Mouse (Mus musculus) right cerebral cortex, postnatal 10 days (tissue): Measurements from ENCODE around the gene Dnaja1.

ENCODE experiments used
- DNase-seq, 2 experiments: peaks; one replicate each; pipeline ENCODE4 v3.0.0; 2021; ENCODE audit warnings: low spot score in 2 of 2

The Dnaja1 gene

GRCm38 (mm10) chr4:40722011-40722666, at the start of gene Dnaja1:
Gene Dnaja1, plus strand, starts transcription at chr4:40722150.
- DNase-seq = peak; percentile 97 to 98

GRCm38 (mm10) chr4:40673526-40673925, 48.4 kb upstream of the Dnaja1 start:
- no peak for DNase-seq

DNA sequence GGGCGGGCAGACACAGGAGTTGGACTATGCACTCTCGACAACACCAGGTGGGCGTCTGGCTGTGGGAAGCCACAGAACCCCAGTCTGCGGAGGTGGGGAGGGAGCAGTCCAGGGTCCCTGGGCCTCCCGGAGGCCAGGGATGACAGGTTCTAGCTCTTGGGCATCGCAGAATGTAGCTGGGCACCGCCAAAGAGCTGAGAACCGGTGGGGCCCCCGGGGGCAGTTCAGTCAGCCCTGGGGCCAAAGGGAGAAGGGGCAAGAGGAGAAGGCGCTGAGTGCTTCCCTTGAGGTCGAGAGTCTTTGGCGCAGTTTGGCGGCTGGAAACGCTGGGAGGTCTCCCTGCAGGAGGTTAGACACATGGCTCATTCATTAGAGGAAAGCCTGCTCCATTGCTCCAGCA, 45.6 kb upstream of the Dnaja1 start:
- DNase-seq = no peak

DNA sequence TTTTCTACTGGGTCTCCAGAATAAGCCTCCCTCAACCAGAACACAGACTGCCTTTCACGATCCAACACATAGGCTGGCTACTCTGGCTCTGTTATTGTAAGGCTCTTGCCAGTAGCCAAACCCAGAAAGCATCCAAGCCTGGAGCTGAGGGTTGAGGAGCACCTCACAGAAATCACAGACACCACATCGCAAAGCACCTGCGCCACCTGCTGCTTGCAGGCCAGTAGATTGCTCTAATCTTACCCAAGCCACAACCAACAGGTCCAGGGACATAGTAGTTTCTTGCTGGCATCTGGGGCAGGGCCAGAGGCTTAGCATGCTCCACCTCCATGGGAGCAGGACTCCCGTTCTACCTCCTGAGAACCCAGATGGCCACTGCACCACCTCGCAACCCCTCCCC, 44.8 kb upstream of the Dnaja1 start:
- peak; percentile 72 for DNase-seq

GRCm38 (mm10) chr4:40680250-40680860, 41.6 kb upstream of the Dnaja1 start:
- no peak for DNase-seq

GRCm38 (mm10) chr4:40681908-40682307, 40.0 kb upstream of the Dnaja1 start:
- peak; percentile 76 to 85 for DNase-seq

GRCm38 (mm10) chr4:40682359-40682758, 39.6 kb upstream of the Dnaja1 start:
- DNase-seq = no peak

GRCm38 (mm10) chr4:40683306-40683705, 38.6 kb upstream of the Dnaja1 start:
- no peak for DNase-seq

- DNase-seq = no peak
Observed at GRCm38 (mm10) chr4:40691100-40691499, 30.9 kb upstream of the Dnaja1 start.

- DNase-seq = no peak
Observed at GRCm38 (mm10) chr4:40697059-40697458, 24.9 kb upstream of the Dnaja1 start.

- no peak for DNase-seq
Observed at GRCm38 (mm10) chr4:40700216-40700615, 21.7 kb upstream of the Dnaja1 start.

- DNase-seq = no peak
Observed at GRCm38 (mm10) chr4:40701796-40702195, 20.2 kb upstream of the Dnaja1 start.

GRCm38 (mm10) chr4:40702797-40703709, 18.9 kb upstream of the Dnaja1 start, which contains the start of gene Aptx:
Gene Aptx, minus strand, starts transcription at chr4:40703194.
- peak; percentile 97 to 98 for DNase-seq

DNA sequence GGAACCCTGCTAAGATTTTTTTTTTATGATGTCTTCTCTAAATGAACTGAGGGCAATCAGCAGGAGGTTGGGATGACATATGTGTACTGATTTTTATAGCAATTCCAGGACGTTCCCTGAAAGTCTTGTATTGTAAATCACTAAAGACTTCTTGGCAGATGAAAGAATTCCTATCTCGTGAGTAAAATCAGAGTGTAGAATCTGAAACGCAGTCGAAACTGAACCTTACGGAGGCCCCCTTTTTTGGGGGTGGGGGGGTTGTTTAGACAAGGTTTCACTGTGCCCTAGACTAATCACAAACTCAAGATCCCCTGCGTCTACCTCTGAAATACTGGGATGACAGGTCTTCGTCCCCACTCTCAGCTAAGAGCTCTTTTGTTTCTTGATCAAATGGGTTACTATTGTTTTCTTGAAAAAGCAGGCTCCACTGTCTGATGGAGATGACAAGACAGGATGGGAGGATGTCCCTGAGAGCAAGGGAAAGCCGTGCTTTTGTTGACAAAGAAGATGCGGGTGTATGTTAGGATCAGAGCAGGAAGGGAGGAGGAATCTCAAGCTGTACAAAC, 18.2 kb upstream of the Dnaja1 start:
- no peak for DNase-seq

- DNase-seq = no peak
Observed at GRCm38 (mm10) chr4:40717141-40717540, 4.8 kb upstream of the Dnaja1 start.

DNA sequence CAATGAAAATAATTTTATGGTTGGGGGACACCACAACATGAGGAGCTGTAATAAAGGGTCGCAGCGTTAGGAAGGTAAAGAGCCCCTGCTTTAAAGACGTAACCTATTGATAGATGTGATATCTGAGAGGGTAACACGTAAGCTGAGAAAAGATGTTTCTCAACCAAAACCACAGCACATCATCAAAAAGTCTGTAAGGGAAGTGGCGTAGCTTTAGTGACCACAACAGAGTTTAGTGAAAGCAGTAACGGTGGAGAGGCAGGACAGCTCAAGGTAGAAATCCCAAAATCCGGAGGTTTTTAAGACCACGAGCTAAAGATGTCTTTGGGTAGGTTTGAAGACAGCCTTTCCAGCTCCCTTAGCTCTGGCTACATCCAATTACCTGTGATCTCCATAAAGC, 1.0 kb upstream of the Dnaja1 start:
- no peak for DNase-seq

DNA sequence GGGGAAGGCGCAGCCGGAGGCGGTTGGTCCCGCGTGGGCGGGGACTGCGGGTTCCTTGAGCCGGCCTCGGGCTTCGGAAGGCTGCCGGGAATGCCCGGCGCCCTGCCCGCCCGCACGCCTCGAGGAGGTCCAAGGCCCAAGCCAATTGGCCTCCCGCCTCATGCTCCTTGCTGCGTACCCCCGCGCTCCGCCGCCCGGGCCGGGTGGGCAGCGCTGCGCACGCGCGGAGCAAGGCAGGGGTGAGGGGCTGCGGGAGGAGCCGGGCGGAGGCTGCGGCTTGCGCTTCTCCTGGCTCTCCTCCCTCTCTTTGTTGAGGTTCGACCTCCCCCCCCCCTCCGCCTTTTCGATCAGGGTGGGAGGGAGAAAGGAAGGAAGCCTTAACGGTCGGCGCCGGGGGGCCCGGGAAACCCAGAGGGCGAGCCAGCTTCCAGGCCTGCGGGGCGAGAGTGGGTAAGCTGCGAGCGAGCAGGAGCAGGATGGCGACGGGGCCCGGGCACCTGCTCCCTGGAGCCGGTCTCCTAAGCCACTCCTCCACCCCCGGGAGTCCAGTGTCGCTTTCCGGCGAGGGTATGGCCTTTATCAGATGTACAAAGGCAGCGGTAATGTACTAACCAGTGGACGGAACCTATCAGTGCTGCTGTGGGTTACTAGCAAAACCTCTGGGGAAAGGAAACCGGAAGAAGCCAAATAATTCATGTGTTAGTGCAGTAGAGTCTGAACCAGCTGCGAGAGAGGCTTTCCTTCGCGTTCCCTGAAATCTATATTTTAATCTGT, 924 bp downstream of the Dnaja1 start:
- peak; percentile 90 to 91 for DNase-seq

- no peak for DNase-seq
Observed at GRCm38 (mm10) chr4:40725141-40725540, 3.2 kb downstream of the Dnaja1 start.

DNA sequence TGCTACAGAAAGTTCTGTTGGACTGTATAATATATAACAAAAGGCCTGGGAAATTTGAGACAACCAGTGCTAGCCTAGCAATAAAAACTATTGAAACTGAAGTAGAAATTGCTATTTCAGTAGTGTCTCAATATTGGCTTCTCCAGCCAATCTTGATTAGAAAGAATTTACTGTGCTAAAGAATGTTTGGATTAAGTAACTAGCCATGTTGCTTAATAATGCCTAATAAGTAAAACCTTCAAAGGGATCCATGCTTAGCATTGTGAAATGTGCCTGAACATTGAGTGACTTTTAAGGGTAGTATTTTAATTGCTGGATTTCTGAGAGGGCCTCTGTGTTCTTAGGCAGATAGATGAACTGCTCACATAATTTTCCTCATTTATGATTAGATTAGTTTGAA, 3.6 kb downstream of the Dnaja1 start:
- DNase-seq = no peak

DNA sequence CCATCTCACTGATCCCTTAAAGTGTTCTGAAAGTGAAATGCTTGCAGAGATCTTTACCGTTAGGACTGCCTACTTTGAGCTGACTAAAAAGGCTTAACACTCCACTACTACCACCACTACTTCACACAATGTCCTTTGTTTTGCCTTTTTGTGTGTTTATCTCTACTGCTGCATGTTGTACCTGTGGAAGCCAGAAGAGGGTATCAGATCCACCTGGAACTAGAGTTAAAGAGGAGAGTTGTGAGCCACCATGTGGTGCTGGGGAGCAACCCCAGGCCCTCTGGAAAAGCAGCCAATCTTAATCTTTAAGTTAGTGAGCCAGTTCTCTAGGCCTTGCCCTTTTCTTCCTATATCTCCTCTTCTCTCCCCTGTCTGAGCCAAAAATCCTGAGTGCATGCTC, 5.3 kb downstream of the Dnaja1 start:
- no peak for DNase-seq

DNA sequence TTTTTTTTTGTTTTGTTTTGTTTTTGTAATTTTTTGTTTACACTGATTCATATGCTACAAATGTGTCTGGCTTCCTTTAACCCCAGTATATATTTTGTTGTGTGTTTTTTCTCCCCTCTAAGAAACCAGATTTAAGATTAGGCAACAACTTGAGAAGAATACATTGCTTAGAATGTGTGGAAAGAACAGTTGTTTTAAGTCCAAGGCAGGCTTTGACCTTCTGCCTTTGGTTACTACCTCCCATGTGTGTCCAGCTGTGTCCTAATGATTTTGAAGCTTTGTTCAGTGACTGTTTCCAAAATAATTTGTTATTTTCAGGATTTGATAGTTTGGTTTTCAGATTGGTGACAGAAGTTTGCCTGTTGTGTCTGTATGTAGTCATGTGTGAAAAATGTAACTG, 9.3 kb downstream of the Dnaja1 start:
- no peak for DNase-seq
